Mouse (Mus musculus) megakaryocyte-erythroid progenitor cell, adult 5-6 weeks (primary cell): ENCODE results near the gene Ndufb8. TPM values are rescaled to one million over a fixed set of nuclear protein-coding genes. Genes with fewer than 3 reads are reported as not detected.

ENCODE experiments used
- ATAC-seq: replicated peaks from 2 replicates; pipeline ENCODE4 v1.8.0; 2016; ENCODE audit warnings: mild to moderate bottlenecking, inconsistent platforms; ENCODE audit not compliant: severe bottlenecking, poor library complexity, low FRiP score, low TSS enrichment
- total RNA-seq, 2 experiments: library from RNA; stranded (forward) in 1 of 2; stranded (reverse) in 1 of 2; fragments of 200-1000, 215-1000 nt in 1 of 2; fragments of >200 nt in 1 of 2; fragmentation: Nextera tagmentation in 1 of 2; gene quantifications; 2 replicates each; pipeline ENCODE4 v1.2.3; 2014 to 2017

Gene Ndufb8
- total RNA-seq, 2 experiments from 2014 or later = 262 to 485 TPM

GRCm38 (mm10) chr19:44498936-44499335 lies 56.3 kb downstream of the Ndufb8 start:
- no peak for ATAC-seq

Other genes with a start within 250 kb of the Ndufb8 start
- gene Scd4, start 222.3 kb downstream of the Ndufb8 start, total RNA-seq (2014; fragmentation: Nextera tagmentation) = 0.69 and 2.1 TPM in 2 replicates
- gene Scd4, start 222.3 kb downstream of the Ndufb8 start, total RNA-seq (2017) = 0.38 TPM in 1 of 2 replicates, not detected in the other
- 14.0 and 16.2 TPM in 2 replicates for gene Scd1, start 147.6 kb downstream of the Ndufb8 start, total RNA-seq (2014; fragmentation: Nextera tagmentation)
- gene Scd1, start 147.6 kb downstream of the Ndufb8 start, total RNA-seq (2017) = 4.3 and 18.8 TPM in 2 replicates
- not detected in 2 replicates for gene Wnt8b, start 62.0 kb downstream of the Ndufb8 start, total RNA-seq (2014; fragmentation: Nextera tagmentation)
- gene Wnt8b, start 62.0 kb downstream of the Ndufb8 start, total RNA-seq (2017) = not detected in 2 replicates
- 0.47 and 1.7 TPM in 2 replicates for gene Sec31b, start 9.6 kb downstream of the Ndufb8 start, total RNA-seq (2014; fragmentation: Nextera tagmentation)
- 0.23 and 0.61 TPM in 2 replicates for gene Sec31b, start 9.6 kb downstream of the Ndufb8 start, total RNA-seq (2017)
- not detected in 2 replicates for gene Gm20538, start 2.6 kb downstream of the Ndufb8 start, total RNA-seq (2014; fragmentation: Nextera tagmentation)
- gene Gm20538, start 2.6 kb downstream of the Ndufb8 start, total RNA-seq (2017) = not detected in 2 replicates
- gene Hif1an, start 7.4 kb upstream of the Ndufb8 start, total RNA-seq (2014; fragmentation: Nextera tagmentation) = 14.2 and 18.4 TPM in 2 replicates
- 5.2 and 15.2 TPM in 2 replicates for gene Hif1an, start 7.4 kb upstream of the Ndufb8 start, total RNA-seq (2017)
- not detected in 2 replicates for gene Pax2, start 200.6 kb upstream of the Ndufb8 start, total RNA-seq (2014; fragmentation: Nextera tagmentation)
- not detected in 2 replicates for gene Pax2, start 200.6 kb upstream of the Ndufb8 start, total RNA-seq (2017)